Mouse (Mus musculus) 3T3-L1 (cell line): ENCODE data around the gene Gtpbp3.

Experiments
- DNase-seq: peaks from one replicate; pipeline ENCODE4 v3.0.0-alpha.2; 2015; ENCODE audit warnings: low read depth, low spot score

Gtpbp3 gene

GRCm38 (mm10) chr8:71497077-71497645 is 9.3 kb downstream of the Gtpbp3 start:
- DNase-seq, result no peak

- DNase-seq, result no peak
Observed at GRCm38 (mm10) chr8:71497881-71498501, 10.1 kb downstream of the Gtpbp3 start.

GRCm38 (mm10) chr8:71498816-71499690 is 11.2 kb downstream of the Gtpbp3 start:
- no peak for DNase-seq

GRCm38 (mm10) chr8:71504349-71504748 is 16.4 kb downstream of the Gtpbp3 start:
- DNase-seq, result no peak

GRCm38 (mm10) chr8:71505326-71505725 is 17.4 kb downstream of the Gtpbp3 start:
- DNase-seq, result peak; percentile 84

- DNase-seq, result peak; percentile 76
Observed at GRCm38 (mm10) chr8:71505979-71506378, 18.1 kb downstream of the Gtpbp3 start.

- no peak for DNase-seq
Observed at GRCm38 (mm10) chr8:71507589-71508104, 19.7 kb downstream of the Gtpbp3 start.

GRCm38 (mm10) chr8:71509316-71509715 is 21.4 kb downstream of the Gtpbp3 start:
- DNase-seq, result peak; percentile 89

- DNase-seq, result no peak
Observed at GRCm38 (mm10) chr8:71511644-71512043, 23.7 kb downstream of the Gtpbp3 start, which contains the start of gene Plvap. TSS of gene Plvap (minus strand) at chr8:71511752.

GRCm38 (mm10) chr8:71513018-71513754 is 25.3 kb downstream of the Gtpbp3 start:
- DNase-seq, result no peak

GRCm38 (mm10) chr8:71515043-71515442 is 27.1 kb downstream of the Gtpbp3 start:
- DNase-seq, result no peak

GRCm38 (mm10) chr8:71516786-71517185 is 28.9 kb downstream of the Gtpbp3 start:
- peak; percentile 34 for DNase-seq

- peak; percentile 92 for DNase-seq
Observed at GRCm38 (mm10) chr8:71519037-71519825, 31.3 kb downstream of the Gtpbp3 start.

GRCm38 (mm10) chr8:71521634-71522033 is 33.7 kb downstream of the Gtpbp3 start:
- DNase-seq, result peak; percentile 99

- DNase-seq, result no peak
Observed at GRCm38 (mm10) chr8:71525226-71526050, 37.5 kb downstream of the Gtpbp3 start, which contains the start of gene Ccdc194. TSS of gene Ccdc194 (minus strand) at chr8:71525711.

GRCm38 (mm10) chr8:71526272-71526671 is 38.4 kb downstream of the Gtpbp3 start:
- DNase-seq, result no peak

GRCm38 (mm10) chr8:71527162-71527870 is 39.4 kb downstream of the Gtpbp3 start:
- no peak for DNase-seq

- no peak for DNase-seq
Observed at GRCm38 (mm10) chr8:71528362-71529073, 40.6 kb downstream of the Gtpbp3 start.
